Mouse (Mus musculus): ENCODE measurements at regions not wholly inside any gene's neighbourhood (a gene's known extent, or its start where the extent isn't known, plus 50 kb on each side); places are given as distances from the start of the nearest gene placed in this dataset.

GRCm38 (mm10) chr3:15112177-15112838 is 219.8 kb downstream of the Gm9733 start:
- peak; percentile 39 for DNase-seq (ENCODE audit: low spot score)

- DNase-seq (ENCODE audit: low spot score): peak; percentile 20
These were observed 213.3 kb downstream of the Gm9733 start for GRCm38 (mm10) chr3:15118634-15119356.

- DNase-seq (ENCODE audit: low spot score): no peak
These were observed 205.4 kb downstream of the Gm9733 start for GRCm38 (mm10) chr3:15126736-15127135.

GRCm38 (mm10) chr3:15128370-15128769 is 203.7 kb downstream of the Gm9733 start:
- DNase-seq (ENCODE audit: low spot score): no peak

- DNase-seq (ENCODE audit: low spot score): no peak
These were observed 203.1 kb downstream of the Gm9733 start for GRCm38 (mm10) chr3:15128960-15129359.

GRCm38 (mm10) chr3:15129729-15130369 is 202.3 kb downstream of the Gm9733 start:
- no peak for DNase-seq (ENCODE audit: low spot score)

GRCm38 (mm10) chr3:15132136-15132535 is 200.0 kb downstream of the Gm9733 start:
- peak; percentile 6 for DNase-seq (ENCODE audit: low spot score)

- DNase-seq (ENCODE audit: low spot score): no peak
These were observed 192.6 kb downstream of the Gm9733 start for GRCm38 (mm10) chr3:15139550-15139949.

- no peak for DNase-seq (ENCODE audit: low spot score)
These were observed 178.4 kb downstream of the Gm9733 start for GRCm38 (mm10) chr3:15153710-15154109.

GRCm38 (mm10) chr3:15154153-15154552 is 177.9 kb downstream of the Gm9733 start:
- DNase-seq (ENCODE audit: low spot score): no peak

- DNase-seq (ENCODE audit: low spot score): no peak
These were observed 175.4 kb downstream of the Gm9733 start for GRCm38 (mm10) chr3:15156681-15157080.

GRCm38 (mm10) chr3:15157842-15158241 is 174.3 kb downstream of the Gm9733 start:
- DNase-seq (ENCODE audit: low spot score): no peak

GRCm38 (mm10) chr3:15158926-15159325 is 173.2 kb downstream of the Gm9733 start:
- DNase-seq (ENCODE audit: low spot score): no peak

- DNase-seq (ENCODE audit: low spot score): peak; percentile 19
These were observed 172.0 kb downstream of the Gm9733 start for GRCm38 (mm10) chr3:15159965-15160714.

GRCm38 (mm10) chr3:15175811-15176210 is 156.3 kb downstream of the Gm9733 start:
- no peak for DNase-seq (ENCODE audit: low spot score)

- no peak for DNase-seq (ENCODE audit: low spot score)
These were observed 152.9 kb downstream of the Gm9733 start for GRCm38 (mm10) chr3:15179079-15179812.

- DNase-seq (ENCODE audit: low spot score): no peak
These were observed 151.0 kb downstream of the Gm9733 start for GRCm38 (mm10) chr3:15181111-15181510.

GRCm38 (mm10) chr3:15186731-15187130 is 145.4 kb downstream of the Gm9733 start:
- no peak for DNase-seq (ENCODE audit: low spot score)

- peak; percentile 69 for DNase-seq (ENCODE audit: low spot score)
These were observed 137.7 kb downstream of the Gm9733 start for GRCm38 (mm10) chr3:15194362-15194761.

GRCm38 (mm10) chr3:15196101-15196500 is 136.0 kb downstream of the Gm9733 start:
- no peak for DNase-seq (ENCODE audit: low spot score)

GRCm38 (mm10) chr3:15198086-15198485 is 134.0 kb downstream of the Gm9733 start:
- DNase-seq (ENCODE audit: low spot score): no peak

GRCm38 (mm10) chr3:15200309-15200708 is 131.8 kb downstream of the Gm9733 start:
- no peak for DNase-seq (ENCODE audit: low spot score)
